Mouse (Mus musculus): ENCODE data around the gene Krit1. TPM values are rescaled to one million over a fixed set of nuclear protein-coding genes. Genes with fewer than 3 reads are reported as not detected.
"Not testable (repeated sequence)": the region's sequence is repeated elsewhere in the genome, so short reads cannot be mapped to it uniquely, and the experiment has no call there.

Gene Krit1
- polyA plus RNA-seq, 1 experiment from 2014 or later: 44.6 TPM

GRCm38 (mm10) chr5:3872348-3872747 lies 69.4 kb downstream of the Krit1 start:
- Histone ChIP-seq H3K4me2 (replicated peaks; ENCODE audit: low read depth, low read length) (no peak overlapping the region), H3K4me3 (ENCODE audit: low read length) (no peak overlapping the region), H3K4me1 (ENCODE audit: insufficient read depth, low read length) (no peaks in the 10 kb centered on the region), H3K9ac (replicated peaks; ENCODE audit: low read length) (no peak overlapping the region), H3K27ac (ENCODE audit: low read length) (no peak overlapping the region), H3K27me3 (ENCODE audit: insufficient read depth, low read length) (no peaks in the 10 kb centered on the region), H3K36me3 (ENCODE audit: insufficient read depth, low read length) (no peaks in the 10 kb centered on the region), H3K9me3 (ENCODE audit: low read length) (no peaks in the 10 kb centered on the region)
- ATAC-seq (ENCODE audit: low FRiP score, low TSS enrichment): no peak
- WGBS: 76% methylated on average over 1 of the region's 1 CpGs

- ATAC-seq (ENCODE audit: low FRiP score, low TSS enrichment): no peak
- Histone ChIP-seq H3K36me3 (ENCODE audit: insufficient read depth, low read length) (no peaks in the 10 kb centered on the region), H3K9ac (replicated peaks; ENCODE audit: low read length) (no peak overlapping the region), H3K27me3 (ENCODE audit: insufficient read depth, low read length) (no peaks in the 10 kb centered on the region), H3K4me2 (replicated peaks; ENCODE audit: low read depth, low read length) (no peak overlapping the region), H3K4me1 (ENCODE audit: insufficient read depth, low read length) (no peaks in the 10 kb centered on the region), H3K9me3 (ENCODE audit: low read length) (no peaks in the 10 kb centered on the region), H3K4me3 (ENCODE audit: low read length) (no peak overlapping the region), H3K27ac (ENCODE audit: low read length) (no peak overlapping the region)
- 87% methylated on average over 3 of the region's 3 CpGs for WGBS
Measured at GRCm38 (mm10) chr5:3873485-3873884, 70.5 kb downstream of the Krit1 start.

GRCm38 (mm10) chr5:3886862-3887261 lies 83.9 kb downstream of the Krit1 start:
- not testable (repeated sequence) for H3K4me2 ChIP-seq (replicated peaks; ENCODE audit: low read depth, low read length); H3K4me1 ChIP-seq (ENCODE audit: insufficient read depth, low read length); H3K4me3 ChIP-seq (ENCODE audit: low read length); H3K9me3 ChIP-seq (ENCODE audit: low read length); H3K36me3 ChIP-seq (ENCODE audit: insufficient read depth, low read length); H3K9ac ChIP-seq (replicated peaks; ENCODE audit: low read length); ATAC-seq (ENCODE audit: low FRiP score, low TSS enrichment); H3K27me3 ChIP-seq (ENCODE audit: insufficient read depth, low read length); H3K27ac ChIP-seq (ENCODE audit: low read length)
- WGBS: 88% methylated on average over 7 of the region's 7 CpGs

GRCm38 (mm10) chr5:3889201-3889600 lies 86.2 kb downstream of the Krit1 start:
- no peak for ATAC-seq (ENCODE audit: low FRiP score, low TSS enrichment)
- H3K4me1 ChIP-seq (ENCODE audit: insufficient read depth, low read length): peaks cover 4% of the 10 kb centered on the region
- no peak overlapping the region for H3K4me3 ChIP-seq (ENCODE audit: low read length)
- H3K27me3 ChIP-seq (ENCODE audit: insufficient read depth, low read length): no peaks in the 10 kb centered on the region
- no peak overlapping the region for H3K4me2 ChIP-seq (replicated peaks; ENCODE audit: low read depth, low read length)
- H3K9ac ChIP-seq (replicated peaks; ENCODE audit: low read length): no peak overlapping the region
- no peaks in the 10 kb centered on the region for H3K9me3 ChIP-seq (ENCODE audit: low read length)
- H3K27ac ChIP-seq (ENCODE audit: low read length): no peak overlapping the region
- no peaks in the 10 kb centered on the region for H3K36me3 ChIP-seq (ENCODE audit: insufficient read depth, low read length)

- peak within 1 kb of the TSS; percentile 59 for H3K9ac ChIP-seq (replicated peaks; ENCODE audit: low read length)
- H3K9me3 ChIP-seq (ENCODE audit: low read length); H3K27me3 ChIP-seq (ENCODE audit: insufficient read depth, low read length); H3K4me1 ChIP-seq (ENCODE audit: insufficient read depth, low read length); H3K27ac ChIP-seq (ENCODE audit: low read length); H3K36me3 ChIP-seq (ENCODE audit: insufficient read depth, low read length): not testable (repeated sequence)
- H3K4me2 ChIP-seq (replicated peaks; ENCODE audit: low read depth, low read length): peak within 1 kb of the TSS; percentile 56
- WGBS: 2% methylated on average over 7 of the region's 47 CpGs
- ATAC-seq (ENCODE audit: low FRiP score, low TSS enrichment): peak; percentile 99
- H3K4me3 ChIP-seq (ENCODE audit: low read length): peak within 1 kb of the TSS; percentile 54
Measured at GRCm38 (mm10) chr5:3893459-3894293, 90.7 kb downstream of the Krit1 start, which contains the start of gene Mterf1a. Gene Mterf1a (minus strand): TSS chr5:3893933.

- not testable (repeated sequence) for ATAC-seq (ENCODE audit: low FRiP score, low TSS enrichment); H3K4me3 ChIP-seq (ENCODE audit: low read length); H3K9me3 ChIP-seq (ENCODE audit: low read length); H3K27me3 ChIP-seq (ENCODE audit: insufficient read depth, low read length); H3K9ac ChIP-seq (replicated peaks; ENCODE audit: low read length); H3K4me2 ChIP-seq (replicated peaks; ENCODE audit: low read depth, low read length); H3K36me3 ChIP-seq (ENCODE audit: insufficient read depth, low read length); H3K27ac ChIP-seq (ENCODE audit: low read length); H3K4me1 ChIP-seq (ENCODE audit: insufficient read depth, low read length)
- 92% methylated on average over 4 of the region's 4 CpGs for WGBS
Measured at GRCm38 (mm10) chr5:3894294-3894619, 91.3 kb downstream of the Krit1 start.

Other genes with a start within 250 kb of the Krit1 start
- gene 1700109H08Rik, start 231.6 kb upstream of the Krit1 start, polyA plus RNA-seq (2015; fragmentation: Nextera tagmentation; extraction: Ambion mirVana): 2.6 and 2.8 TPM in 2 replicates
- gene Pex1, start 207.1 kb upstream of the Krit1 start, polyA plus RNA-seq (2015; fragmentation: Nextera tagmentation; extraction: Ambion mirVana): 14.3 and 21.1 TPM in 2 replicates
- 14.9 and 16.1 TPM in 2 replicates for gene Rbm48, start 206.6 kb upstream of the Krit1 start, polyA plus RNA-seq (2015; fragmentation: Nextera tagmentation; extraction: Ambion mirVana)
- gene Tmbim7, start 152.0 kb upstream of the Krit1 start, polyA plus RNA-seq (2015; fragmentation: Nextera tagmentation; extraction: Ambion mirVana): not detected in 2 replicates
- 63.7 and 70.5 TPM in 2 replicates for gene Gatad1, start 146.0 kb upstream of the Krit1 start, polyA plus RNA-seq (2015; fragmentation: Nextera tagmentation; extraction: Ambion mirVana)
- gene Ankib1, start 259 bp upstream of the Krit1 start, polyA plus RNA-seq (2015; fragmentation: Nextera tagmentation; extraction: Ambion mirVana): 11.5 and 12.1 TPM in 2 replicates
- not detected in 2 replicates for gene Lrrd1, start 42.0 kb downstream of the Krit1 start, polyA plus RNA-seq (2015; fragmentation: Nextera tagmentation; extraction: Ambion mirVana)
- gene Mterf1a, start 90.7 kb downstream of the Krit1 start, polyA plus RNA-seq (2015; fragmentation: Nextera tagmentation; extraction: Ambion mirVana): 8.7 and 8.8 TPM in 2 replicates
- gene Akap9, start 124.9 kb downstream of the Krit1 start, polyA plus RNA-seq (2015; fragmentation: Nextera tagmentation; extraction: Ambion mirVana): 113 and 126 TPM in 2 replicates